Mouse (Mus musculus): ENCODE results near the gene Vmn1r107.
"Not testable (repeated sequence)": the region's sequence is repeated elsewhere in the genome, so short reads cannot be mapped to it uniquely, and the experiment has no call there.

Gene Vmn1r107

GRCm38 (mm10) chr7:20668618-20669017 lies at the start of gene Vmn1r107:
TSS of gene Vmn1r107 (plus strand) at chr7:20668918.
- not testable (repeated sequence) for DNase-seq (ENCODE audit: low spot score)

GRCm38 (mm10) chr7:20703116-20703515 lies 34.4 kb downstream of the Vmn1r107 start, which contains the start of gene Vmn1r111:
TSS of gene Vmn1r111 (minus strand) at chr7:20703216.
- not testable (repeated sequence) for DNase-seq (ENCODE audit: low spot score)

Data from testis, postnatal 10 days (tissue).